Mouse (Mus musculus) adrenal gland, adult 10 weeks (tissue): ENCODE results near the gene Olfr829. TPM values are rescaled to one million over a fixed set of nuclear protein-coding genes. Genes with fewer than 3 reads are reported as not detected.

Source experiments
- polyA plus RNA-seq: library from polyadenylated mRNA; stranded (reverse); fragments of 350-450 nt; fragmentation: Illumina TruSeq; extraction: RNeasy Lipid Tissue Mini Kit (QIAGEN cat#74804); gene quantifications from one replicate; pipeline ENCODE4 v1.2.3, GENCODE M21; 2014; ENCODE audit warnings: low read depth, low replicate concordance

Gene Olfr829
- polyA plus RNA-seq = not detected

DNA sequence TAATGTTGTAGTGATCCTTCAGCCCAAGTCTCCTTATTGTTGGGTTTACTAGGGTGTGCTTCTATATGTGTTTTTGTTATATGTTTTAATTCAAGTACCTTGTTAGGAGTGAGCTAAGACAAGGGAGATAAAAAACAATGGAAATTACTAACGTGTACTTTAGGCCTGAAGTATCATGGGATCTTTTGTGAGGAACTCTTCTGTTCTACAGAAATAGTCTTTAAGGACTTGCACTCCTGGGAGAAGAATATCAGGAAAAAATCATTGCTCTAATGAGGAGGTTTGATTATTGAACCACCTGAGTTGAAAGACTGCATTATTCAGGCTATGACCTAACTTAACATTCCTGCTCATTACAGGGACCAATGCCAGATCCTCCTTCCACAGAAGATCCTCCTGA is at the start of gene Olfr829:
TSS of gene Olfr829 (plus strand) at position 301 of the 400 bp plus-strand sequence.

GRCm38 (mm10) chr9:18819426-18819825 is 35.3 kb upstream of the Olfr829 start, which contains the start of gene Olfr828:
Olfr828 (minus strand) TSS chr9:18819526.

GRCm38 (mm10) chr9:18874393-18874792 is 19.7 kb downstream of the Olfr829 start, which contains the start of gene Olfr830:
Olfr830 (plus strand) TSS chr9:18874693.

Other genes with a start within 250 kb of the Olfr829 start
- gene Muc16, start 180.4 kb upstream of the Olfr829 start, polyA plus RNA-seq = 1.5 TPM
- not detected for gene Olfr24, start 90.9 kb upstream of the Olfr829 start, polyA plus RNA-seq
- gene Olfr828, start 35.4 kb upstream of the Olfr829 start, polyA plus RNA-seq = not detected
- not detected for gene Olfr830, start 19.8 kb downstream of the Olfr829 start, polyA plus RNA-seq
- not detected for gene Olfr832, start 82.2 kb downstream of the Olfr829 start, polyA plus RNA-seq
- gene Olfr834, start 133.1 kb downstream of the Olfr829 start, polyA plus RNA-seq = not detected
- not detected for gene Olfr835, start 177.8 kb downstream of the Olfr829 start, polyA plus RNA-seq